Mouse (Mus musculus): ENCODE measurements around the gene Agr2. TPM values are rescaled to one million over a fixed set of nuclear protein-coding genes. Genes with fewer than 3 reads are reported as not detected.

Gene Agr2
- total RNA-seq, 2 experiments from 2014 or later, result not detected

DNA sequence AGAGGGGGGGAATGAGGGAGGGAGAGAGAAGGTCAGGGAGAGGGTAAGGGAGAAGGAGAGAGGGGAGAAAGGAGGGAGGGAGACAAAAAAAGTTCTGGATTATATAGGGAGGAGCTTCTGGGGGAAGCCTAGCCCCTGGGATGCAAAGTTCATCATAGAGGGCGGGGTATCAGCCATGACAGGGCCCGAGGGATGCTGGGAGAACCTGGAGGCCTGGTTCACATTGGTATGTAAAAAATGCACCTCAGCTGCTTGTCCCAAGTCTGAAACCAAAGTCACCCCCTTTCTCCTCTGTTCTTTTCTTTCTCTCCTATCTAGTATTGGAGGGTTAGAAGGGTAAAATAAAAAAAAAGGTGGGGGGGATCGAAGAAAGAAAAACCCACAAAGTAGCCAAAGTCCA is 27.4 kb downstream of the Agr2 start:
- no peak for DNase-seq (ENCODE audit: low spot score in 2 of 2)
- intact Hi-C loops (cut with DNase I), result no loop called here

DNA sequence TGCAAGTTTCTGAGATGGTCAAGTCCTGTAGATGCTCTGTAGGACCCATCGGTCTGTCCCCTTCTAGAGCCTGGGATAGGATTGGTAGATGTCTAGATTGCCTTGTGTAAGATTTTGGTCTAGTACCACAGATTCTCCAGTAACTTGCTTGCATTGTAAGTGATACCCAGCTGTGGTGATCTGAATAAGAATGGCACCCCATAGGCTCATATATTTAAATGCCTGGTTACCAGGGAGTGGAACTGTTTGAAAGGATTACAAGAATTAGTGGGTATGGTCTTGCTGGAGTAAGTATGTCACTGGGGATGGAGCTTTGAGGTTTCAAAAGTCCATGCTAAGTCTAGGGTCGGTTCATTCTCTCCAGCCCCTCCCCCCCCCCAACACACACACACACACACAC is 28.0 kb downstream of the Agr2 start:
- intact Hi-C loops (cut with DNase I), result no loop called here

DNA sequence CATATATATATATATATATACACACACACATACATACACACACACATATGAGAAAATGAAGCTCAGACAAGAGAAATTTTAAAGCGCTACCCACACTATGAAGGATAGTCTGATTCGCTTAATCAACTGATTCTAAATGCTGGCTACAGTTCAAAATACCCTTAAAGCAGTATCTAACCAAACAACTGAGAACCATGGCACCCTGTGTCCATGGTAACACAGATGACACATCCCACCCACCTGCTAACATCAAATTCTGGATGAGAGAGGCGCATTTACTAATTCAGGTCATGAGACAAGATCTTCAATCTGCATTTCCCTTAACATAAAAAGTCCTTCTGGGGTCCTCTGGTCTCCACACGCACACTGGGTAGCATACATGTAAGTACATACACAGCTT is 33.4 kb downstream of the Agr2 start:
- intact Hi-C loops (cut with DNase I), result no loop called here
- no peak for DNase-seq (ENCODE audit: low spot score in 2 of 2)

More for the DNA sequence above, 28.0 kb downstream of the Agr2 start:
- DNase-seq (ENCODE audit: low spot score in 2 of 2), result no peak

DNA sequence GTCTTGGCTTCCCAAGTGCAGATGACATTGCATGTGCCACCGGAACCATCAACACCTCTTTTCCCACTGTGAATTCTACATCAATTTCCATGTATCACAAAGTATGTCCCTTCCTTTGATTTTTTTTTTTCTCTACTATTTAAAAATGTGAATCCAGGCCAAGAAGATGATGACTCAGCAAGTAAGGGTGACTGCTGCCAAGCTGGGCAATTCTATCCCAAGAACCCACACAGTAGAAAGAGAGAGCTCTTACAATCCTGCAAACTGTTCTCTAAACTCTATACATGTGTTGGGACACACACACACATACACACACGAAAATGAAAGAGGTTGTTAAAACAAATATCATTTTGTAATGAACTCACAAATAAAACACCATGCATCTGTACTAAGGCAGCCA is 34.5 kb downstream of the Agr2 start:
- intact Hi-C loops (cut with DNase I), result no loop called here
- peak in 1 of 2 experiments; percentile 26 for DNase-seq (ENCODE audit: low spot score in 2 of 2)

DNA sequence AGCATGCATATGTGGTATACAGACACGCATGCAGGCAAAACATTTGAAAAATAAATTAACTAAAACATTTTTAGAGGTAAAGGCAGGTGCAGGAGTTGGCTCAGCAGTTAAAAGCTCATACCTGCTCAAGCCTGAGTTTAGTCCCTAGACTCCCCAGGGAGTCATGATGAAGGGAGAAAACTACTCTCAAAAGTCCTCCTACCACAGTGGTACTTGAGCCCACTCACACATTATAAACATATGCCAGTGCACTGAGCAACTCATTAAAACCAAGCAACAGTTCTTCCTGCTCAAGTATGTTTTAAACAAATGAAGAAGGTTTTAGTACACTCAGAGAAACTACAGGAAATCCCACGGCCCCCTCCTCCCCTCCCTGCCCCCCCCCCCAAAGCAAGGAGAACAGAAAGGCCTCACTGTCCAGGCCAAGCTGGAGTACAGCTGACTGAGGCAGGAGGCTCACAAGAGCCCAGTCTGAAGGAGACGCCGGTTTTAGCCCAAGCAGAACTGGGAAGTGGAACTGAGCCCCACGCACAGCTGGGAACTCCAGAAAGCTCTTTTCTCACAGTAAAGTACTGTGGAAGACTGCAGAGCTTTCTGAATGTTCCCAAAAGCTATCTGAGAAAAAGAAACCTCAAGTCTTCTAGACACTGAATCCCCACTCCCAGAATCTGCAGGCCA is 36.4 kb downstream of the Agr2 start:
- DNase-seq (ENCODE audit: low spot score in 2 of 2), result peak; percentile 41 to 50
- intact Hi-C loops (cut with DNase I), result no loop called here

DNA sequence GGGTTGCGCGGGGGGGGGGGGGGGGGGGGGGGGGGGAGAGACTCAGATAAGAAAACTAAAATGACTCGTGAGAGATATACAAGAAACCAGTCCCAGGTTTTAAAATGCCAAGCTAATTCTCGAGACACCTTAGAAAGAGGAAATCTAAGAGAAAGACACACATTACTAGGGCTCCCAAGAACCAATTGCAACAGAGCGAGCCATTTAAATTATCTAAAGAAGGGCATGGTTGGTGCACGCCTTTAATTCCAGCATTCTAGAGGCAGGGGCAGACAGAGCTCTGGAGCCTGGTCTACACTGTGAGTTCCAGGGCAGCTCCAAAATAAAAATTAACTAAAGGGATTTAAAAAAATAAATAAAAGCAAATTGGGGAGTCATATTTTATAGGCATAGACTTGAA is 37.0 kb downstream of the Agr2 start:
- intact Hi-C loops (cut with DNase I), result no loop called here
- DNase-seq (ENCODE audit: low spot score in 2 of 2), result no peak

DNA sequence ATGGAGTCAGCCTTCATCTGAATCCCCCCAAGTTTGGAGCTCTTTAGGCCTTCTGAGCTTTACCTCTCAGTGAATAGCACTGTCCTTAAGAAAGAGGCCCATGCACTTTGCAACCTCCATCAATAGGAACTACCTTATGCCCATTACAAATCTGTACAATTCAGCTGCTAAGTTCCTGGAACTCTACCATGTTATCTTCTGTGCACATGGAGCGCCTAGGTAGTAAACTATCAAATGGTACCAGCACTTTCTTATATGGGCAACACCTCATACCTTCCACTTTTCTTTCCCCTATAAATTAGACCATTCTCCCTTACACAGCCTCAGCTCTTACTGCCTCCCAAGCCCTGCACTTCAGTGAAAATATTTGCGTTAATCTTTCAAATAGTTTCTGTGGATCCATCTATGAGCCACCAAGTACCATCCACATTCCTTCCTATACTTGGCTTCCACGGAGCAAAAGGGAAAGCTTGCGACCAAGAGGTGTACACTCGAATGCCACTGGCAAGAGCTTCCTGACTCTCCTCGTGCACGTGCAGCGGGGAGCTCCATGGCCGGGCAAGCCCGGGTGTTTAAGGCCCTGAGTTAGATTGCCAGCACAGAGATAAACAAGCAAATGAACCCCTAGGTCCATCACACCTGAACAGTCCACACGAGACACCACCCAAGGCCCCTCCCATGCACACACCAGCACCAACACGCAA is 38.1 kb downstream of the Agr2 start:
- no peak for DNase-seq (ENCODE audit: low spot score in 2 of 2)
- intact Hi-C loops (cut with DNase I), result no loop called here

DNA sequence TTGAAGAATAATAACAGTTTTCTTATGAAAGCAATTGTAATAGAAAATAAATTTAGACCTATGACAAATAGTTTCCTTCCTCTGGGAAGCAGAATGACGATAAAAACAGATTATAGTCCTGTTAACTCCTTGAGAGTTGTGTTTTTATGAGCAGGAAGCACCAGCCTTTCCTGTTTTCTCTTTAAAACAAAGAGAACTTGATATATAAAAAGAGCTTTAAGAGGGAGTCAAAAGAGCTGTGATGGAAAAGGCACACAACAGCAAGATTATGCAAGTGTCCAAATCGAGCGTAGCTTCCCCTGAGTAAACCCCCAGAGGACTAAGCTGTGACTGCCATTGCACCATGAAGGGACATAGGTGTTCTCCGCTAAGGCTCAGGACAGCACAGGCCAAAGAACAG is 39.7 kb downstream of the Agr2 start:
- intact Hi-C loops (cut with DNase I), result no loop called here
- no peak for DNase-seq (ENCODE audit: low spot score in 2 of 2)

DNA sequence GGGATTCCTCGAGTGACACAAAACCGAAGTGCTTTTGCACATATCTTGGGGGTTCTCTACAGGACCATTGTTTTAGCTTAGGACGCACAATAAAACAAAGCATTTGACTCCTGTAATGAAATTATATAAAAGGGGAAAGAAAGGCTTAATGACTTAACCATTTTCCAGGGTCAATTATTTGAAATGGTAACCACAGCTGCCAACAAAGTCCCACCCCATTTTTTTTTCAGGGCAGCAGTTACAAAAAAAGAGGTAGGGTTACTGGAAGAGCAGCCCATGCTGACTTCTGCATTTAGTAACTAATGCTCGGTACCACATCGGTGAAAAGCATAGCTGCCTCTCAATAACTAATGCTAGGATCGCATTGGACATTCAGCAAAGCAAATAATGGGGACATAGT is 42.8 kb downstream of the Agr2 start:
- no peak for DNase-seq (ENCODE audit: low spot score in 2 of 2)
- intact Hi-C loops (cut with DNase I), result no loop called here

DNA sequence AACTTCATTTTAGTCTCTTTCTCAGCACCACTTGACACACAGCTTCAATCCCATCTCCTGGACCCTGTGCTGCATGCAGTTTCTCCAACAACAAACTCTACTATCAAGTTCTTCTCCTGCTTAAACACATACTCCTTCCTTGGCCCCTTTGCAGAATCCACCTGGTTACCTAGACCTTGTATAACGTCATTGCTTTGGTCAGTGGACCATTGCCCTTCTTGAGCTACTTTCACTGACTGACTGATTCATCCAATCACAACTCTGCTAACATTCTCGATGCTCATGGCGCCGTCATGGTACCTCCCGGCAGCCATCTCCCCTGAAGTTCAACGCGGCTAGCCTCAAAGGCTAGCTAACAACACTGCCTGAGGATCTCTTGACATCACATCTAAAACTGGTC is 43.4 kb downstream of the Agr2 start:
- DNase-seq (ENCODE audit: low spot score in 2 of 2), result no peak
- intact Hi-C loops (cut with DNase I), result no loop called here

DNA sequence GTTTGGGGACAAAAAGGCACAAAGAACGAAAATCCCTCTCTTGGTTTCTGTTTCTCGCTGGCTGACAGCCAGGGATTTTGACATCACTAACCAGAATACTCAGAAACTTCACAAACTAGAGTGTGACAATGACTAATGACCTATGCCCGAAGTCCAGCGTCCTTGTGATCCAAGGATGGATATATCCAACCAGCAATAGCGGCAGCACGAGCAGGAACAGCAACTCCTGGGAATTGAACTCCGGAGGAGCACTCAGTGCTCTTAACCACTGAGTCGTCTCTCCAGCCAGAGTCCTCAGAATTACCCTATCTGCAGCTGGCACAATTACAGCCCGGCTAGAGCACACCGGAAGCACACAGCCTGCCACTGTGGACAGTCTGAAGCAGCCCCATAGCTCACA is 44.1 kb downstream of the Agr2 start:
- DNase-seq (ENCODE audit: low spot score in 2 of 2), result no peak
- intact Hi-C loops (cut with DNase I), result no loop called here

DNA sequence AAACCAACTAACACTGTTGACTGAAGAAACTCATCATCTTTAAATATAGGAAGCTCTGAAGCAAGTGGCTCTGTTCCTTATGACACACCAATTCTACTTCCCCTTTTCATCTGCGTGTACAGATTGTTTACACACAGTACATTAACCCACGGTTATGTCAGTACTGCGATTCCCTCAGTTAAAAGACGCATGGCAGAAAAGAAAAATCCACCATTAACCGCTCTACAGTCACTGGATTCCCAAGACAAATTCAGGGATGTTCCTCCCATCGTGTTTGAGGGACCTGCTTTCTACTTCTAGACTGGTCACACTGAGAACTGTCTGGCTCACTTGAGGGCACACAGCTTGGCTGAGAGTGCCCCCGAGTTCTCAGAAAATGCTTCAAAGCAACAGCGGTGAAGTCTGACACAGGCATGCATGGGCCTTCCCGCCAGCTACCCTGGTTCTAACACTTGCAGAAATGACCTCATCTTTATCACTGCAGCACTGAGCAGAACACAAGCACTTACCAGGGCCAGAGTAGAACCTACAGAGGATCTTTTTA is 46.9 kb downstream of the Agr2 start:
- no peak for DNase-seq (ENCODE audit: low spot score in 2 of 2)
- intact Hi-C loops (cut with DNase I), result loop anchor here (5.0 kb wide), 2 partner anchors 53 to 118 kb away; partner anchors contain the start of genes Ankmy2 and Bzw2

DNA sequence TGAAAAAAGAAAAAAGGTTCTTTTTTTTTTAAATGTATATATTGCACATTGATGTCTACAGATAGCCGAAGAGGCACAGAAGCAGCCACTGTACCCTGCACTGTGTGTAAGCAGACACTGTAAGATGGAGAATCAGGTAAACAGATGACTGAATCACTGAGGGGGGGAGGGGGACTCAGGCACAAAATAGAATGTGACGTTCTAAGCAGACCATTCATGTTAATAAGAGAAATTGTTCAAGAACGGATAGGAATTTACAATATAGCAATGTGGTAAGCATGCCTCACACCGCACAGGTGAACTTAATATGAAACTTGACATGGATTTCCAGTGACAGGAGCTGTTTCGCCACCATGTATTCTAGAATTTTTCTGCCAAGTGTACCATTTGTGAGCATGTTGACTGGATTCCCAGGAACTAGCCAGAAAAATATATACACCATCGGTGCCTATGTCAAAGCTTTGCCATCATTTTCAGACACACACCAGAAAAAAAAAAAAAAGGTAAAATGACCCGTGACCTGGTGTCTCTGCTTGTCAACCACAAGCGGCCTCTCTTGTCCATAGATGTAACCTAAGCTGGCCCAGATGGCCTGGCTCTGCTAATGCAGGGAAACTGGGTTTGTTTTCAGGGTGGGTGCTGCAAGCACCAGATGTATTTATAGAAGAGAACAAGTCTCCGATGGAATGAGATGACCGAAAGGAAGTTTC is 48.0 kb downstream of the Agr2 start:
- intact Hi-C loops (cut with DNase I), result loop anchor here (5.0 kb wide), 2 partner anchors 52 to 117 kb away; partner anchors contain the start of genes Ankmy2 and Bzw2
- peak in 1 of 2 experiments; percentile 27 for DNase-seq (ENCODE audit: low spot score in 2 of 2)

DNA sequence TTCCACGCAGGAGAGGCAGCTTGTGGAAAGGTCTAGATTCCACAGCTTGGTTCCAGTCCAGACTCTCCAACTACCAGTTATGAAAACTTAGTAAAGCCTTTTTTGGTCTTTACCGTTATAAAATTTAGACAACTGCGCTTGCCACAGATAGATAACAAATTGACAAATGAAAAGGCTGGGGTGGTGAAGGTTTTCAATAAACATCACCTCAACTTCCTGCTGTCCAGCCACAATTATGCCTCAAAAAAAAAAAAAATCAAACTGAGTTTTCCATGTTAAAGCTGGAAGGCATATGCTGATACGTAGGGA is 48.5 kb downstream of the Agr2 start:
- no peak for DNase-seq (ENCODE audit: low spot score in 2 of 2)
- intact Hi-C loops (cut with DNase I), result loop anchor here (5.0 kb wide), 2 partner anchors 51 to 116 kb away; partner anchors contain the start of genes Ankmy2 and Bzw2

DNA sequence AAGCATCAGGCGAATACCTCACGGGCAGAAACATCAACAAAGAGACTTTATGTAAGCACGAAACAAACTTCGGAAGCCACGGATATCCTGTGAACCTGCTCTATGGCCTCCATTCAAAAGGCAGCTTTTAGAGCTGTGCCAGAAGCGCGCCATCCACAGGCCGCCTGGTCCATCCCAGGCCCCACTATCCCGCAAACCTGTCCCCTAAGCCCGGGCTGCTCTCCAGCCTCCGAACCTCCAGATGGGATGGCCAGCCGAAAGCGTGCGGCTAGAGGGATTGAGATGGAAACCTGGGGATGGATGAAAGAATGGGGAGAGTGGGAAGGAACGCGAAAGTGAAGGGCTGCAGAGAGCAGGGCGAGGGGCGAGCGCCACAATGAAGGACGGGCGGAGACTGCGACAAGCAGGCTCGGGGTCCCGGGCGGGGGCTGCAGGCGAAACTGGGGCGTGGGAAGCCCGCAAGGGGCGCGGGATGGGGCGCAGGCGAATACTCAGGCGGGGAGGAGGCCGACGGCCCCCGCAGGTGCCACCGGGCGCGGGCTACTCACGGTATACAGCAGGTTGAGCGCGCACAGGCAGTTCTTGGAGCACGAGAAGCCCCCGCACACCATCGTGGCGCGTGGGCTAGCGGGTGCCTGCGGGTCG is 49.1 kb downstream of the Agr2 start:
- peak in 1 of 2 experiments; percentile 63 for DNase-seq (ENCODE audit: low spot score in 2 of 2)
- intact Hi-C loops (cut with DNase I), result loop anchor here (5.0 kb wide), 2 partner anchors 50 to 115 kb away; partner anchors contain the start of genes Ankmy2 and Bzw2

DNA sequence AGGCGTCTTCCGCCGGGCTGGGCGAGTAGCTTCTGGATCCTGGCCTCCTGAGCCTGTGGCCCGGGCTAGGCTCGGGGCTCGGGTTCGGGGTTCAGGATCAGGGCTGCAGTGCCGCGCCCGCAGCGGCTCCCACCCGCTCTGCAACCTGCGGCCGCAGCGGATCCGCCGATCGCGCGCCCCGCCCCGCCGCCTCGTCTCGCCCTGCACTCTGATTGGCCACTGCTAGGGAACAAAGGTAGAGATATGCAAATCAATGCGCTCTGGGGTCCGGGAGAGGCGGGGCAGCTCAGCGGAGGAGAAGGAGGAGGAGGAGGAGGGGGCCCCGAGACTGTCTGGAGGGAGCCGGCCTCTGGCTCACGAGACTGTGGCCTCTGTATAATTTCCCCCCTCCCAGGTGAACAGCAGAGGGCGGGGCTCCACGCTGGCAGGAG is 49.7 kb downstream of the Agr2 start, which contains the start of gene Tspan13:
Gene Tspan13 (minus strand): TSS at position 153 of the 431 bp plus-strand sequence.
- DNase-seq (ENCODE audit: low spot score in 2 of 2), result peak; percentile 89 to 94
- intact Hi-C loops (cut with DNase I), result loop anchor here (5.0 kb wide), 2 partner anchors 50 to 115 kb away; partner anchors contain the start of genes Ankmy2 and Bzw2

DNA sequence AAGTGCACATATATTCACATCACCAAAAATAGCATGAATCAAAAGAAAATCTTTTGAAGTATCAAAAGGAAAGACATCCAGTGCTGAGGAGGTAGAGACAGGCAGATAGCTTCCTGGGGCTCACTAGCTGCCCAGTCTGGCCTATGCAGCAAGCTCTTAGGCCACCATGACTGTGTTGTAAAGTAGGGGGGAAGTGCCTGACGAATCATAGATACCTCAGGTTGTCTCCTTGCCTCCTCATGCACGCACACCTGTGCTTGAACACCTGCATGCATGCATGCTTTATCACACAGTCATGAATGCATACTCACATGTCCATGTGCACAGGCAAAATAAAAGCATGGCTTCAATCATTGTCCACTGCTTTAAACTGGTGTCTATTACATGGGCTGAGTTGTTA is 52.0 kb downstream of the Agr2 start:
- DNase-seq (ENCODE audit: low spot score in 2 of 2), result no peak
- intact Hi-C loops (cut with DNase I), result loop anchor here (5.0 kb wide), 2 partner anchors 48 to 113 kb away; partner anchors contain the start of genes Ankmy2 and Bzw2

DNA sequence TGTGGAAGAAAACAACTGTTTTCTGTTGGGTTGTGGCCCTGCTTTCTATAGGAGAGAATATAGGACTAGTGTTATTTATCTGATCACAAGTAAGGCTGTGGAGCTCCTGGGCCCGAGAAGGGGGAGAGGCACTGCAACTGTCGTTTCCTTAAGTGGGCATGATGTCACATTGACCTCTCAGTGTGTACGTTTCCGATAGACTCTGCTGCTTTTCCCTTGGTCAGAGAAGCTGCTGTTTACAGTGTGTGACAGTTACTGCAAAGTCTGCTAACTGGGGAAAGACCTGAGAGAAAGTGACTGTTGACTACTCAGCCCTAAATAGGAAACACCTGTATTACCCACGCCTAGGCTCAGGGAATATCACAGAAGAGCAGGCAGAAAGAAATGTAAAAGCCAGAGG is 53.5 kb downstream of the Agr2 start:
- no peak for DNase-seq (ENCODE audit: low spot score in 2 of 2)
- intact Hi-C loops (cut with DNase I), result no loop called here

DNA sequence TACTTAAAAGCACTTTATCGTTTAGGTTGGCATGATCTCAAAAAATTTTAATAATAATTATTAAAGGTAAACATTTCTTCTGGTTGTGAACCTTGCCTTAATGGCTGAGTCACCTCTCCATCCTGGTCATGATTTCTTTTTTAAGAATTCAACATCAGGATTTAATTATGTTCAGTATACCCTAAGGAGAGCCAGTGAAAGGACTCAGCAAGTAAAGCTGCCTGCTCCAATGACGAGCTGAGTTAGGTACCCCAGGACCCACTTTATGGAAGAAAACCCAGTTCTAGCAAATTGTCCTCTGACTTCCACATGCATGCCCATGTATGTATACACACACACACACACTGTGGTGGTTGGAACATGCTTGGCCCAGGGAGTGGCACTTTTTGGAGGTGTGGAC is 54.9 kb downstream of the Agr2 start:
- intact Hi-C loops (cut with DNase I), result no loop called here
- DNase-seq (ENCODE audit: low spot score in 2 of 2), result no peak

DNA sequence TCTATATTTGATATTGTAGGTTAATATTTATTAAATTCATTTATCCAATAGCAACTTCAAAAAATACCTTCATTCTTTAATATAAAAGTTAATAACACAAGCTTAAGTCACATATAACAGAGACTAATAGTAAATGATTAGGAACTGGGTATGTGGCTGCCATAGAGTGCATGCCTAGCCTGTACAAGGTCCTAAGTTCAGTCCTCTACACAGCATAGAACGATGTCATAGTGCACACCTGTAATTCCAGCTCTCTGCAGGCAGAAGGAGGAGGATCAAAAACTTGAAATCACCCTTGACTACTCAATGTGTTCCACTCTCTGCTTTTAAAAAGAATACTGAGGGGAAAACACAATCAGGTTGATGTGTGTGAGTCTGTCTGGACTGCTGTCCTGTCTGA is 57.6 kb downstream of the Agr2 start:
- intact Hi-C loops (cut with DNase I), result no loop called here
- DNase-seq (ENCODE audit: low spot score in 2 of 2), result no peak

All from left cerebral cortex, postnatal 36 days (tissue).